Mouse (Mus musculus) bone marrow macrophage, adult 2 months (primary cell): ENCODE measurements around the gene Dnmt3b. TPM values are rescaled to one million over a fixed set of nuclear protein-coding genes. Genes with fewer than 3 reads are reported as not detected.

Source experiments
- H3K27ac ChIP-seq: 2 replicates; pipeline ENCODE4 v1.5.1; 2012; ENCODE audit warnings: low read depth, low read length; ENCODE audit not compliant: insufficient read depth
- H3K4me1 ChIP-seq: 2 replicates; pipeline ENCODE4 v1.6.1; 2012; ENCODE audit warnings: low read length; ENCODE audit not compliant: control insufficient read depth, insufficient read depth
- H3K4me3 ChIP-seq: 2 replicates; pipeline ENCODE4 v1.5.1; 2012; ENCODE audit warnings: mild to moderate bottlenecking, low read length, moderate library complexity; ENCODE audit not compliant: insufficient read depth
- CTCF ChIP-seq: IDR thresholded peaks from 2 replicates; pipeline ENCODE4 v1.5.1; 2012; ENCODE audit warnings: low read depth, mild to moderate bottlenecking, low read length, moderate library complexity
- POLR2A ChIP-seq: IDR thresholded peaks from 2 replicates; pipeline ENCODE4 v1.6.1; 2012; ENCODE audit warnings: mild to moderate bottlenecking, low read depth, low read length, borderline replicate concordance
- polyA plus RNA-seq: library from polyadenylated mRNA; stranded (reverse); fragments of >200 nt; gene quantifications from 2 replicates; pipeline ENCODE4 v1.2.4, GENCODE M21; 2012; ENCODE audit not compliant: missing spikeins, insufficient read depth, insufficient read length

The Dnmt3b gene
- polyA plus RNA-seq, 1 experiment: 1.4 TPM

GRCm38 (mm10) chr2:153610426-153611240, 38.6 kb upstream of the Dnmt3b start:
- Histone ChIP-seq H3K27ac (no peak overlapping the region), H3K4me1 (peaks cover 4% of the 10 kb centered on the region), H3K4me3 (no peak overlapping the region)
- no peak for TF ChIP-seq POLR2A
- no peak for TF ChIP-seq CTCF

GRCm38 (mm10) chr2:153611241-153611630, 38.0 kb upstream of the Dnmt3b start:
- no peak overlapping the region for H3K27ac ChIP-seq
- no peak overlapping the region for H3K4me3 ChIP-seq

GRCm38 (mm10) chr2:153611743-153612142, 37.5 kb upstream of the Dnmt3b start:
- Histone ChIP-seq H3K27ac (no peak overlapping the region), H3K4me1 (peaks cover 4% of the 10 kb centered on the region), H3K4me3 (no peak overlapping the region)
- TF ChIP-seq CTCF: no peak
- no peak for TF ChIP-seq POLR2A

More at GRCm38 (mm10) chr2:153611241-153611630, 38.0 kb upstream of the Dnmt3b start:
- peaks cover 4% of the 10 kb centered on the region for H3K4me1 ChIP-seq
- TF ChIP-seq CTCF (no peak), POLR2A (no peak)

GRCm38 (mm10) chr2:153612594-153613281, 36.5 kb upstream of the Dnmt3b start:
- H3K4me1 ChIP-seq: peaks cover 4% of the 10 kb centered on the region
- H3K4me3 ChIP-seq: no peak overlapping the region
- TF ChIP-seq POLR2A (no peak), CTCF (no peak)
- no peak overlapping the region for H3K27ac ChIP-seq

- TF ChIP-seq CTCF (no peak), POLR2A (no peak)
- H3K4me3 ChIP-seq: no peak overlapping the region
- H3K4me1 ChIP-seq: no peaks in the 10 kb centered on the region
- H3K27ac ChIP-seq: no peak overlapping the region
Measured at GRCm38 (mm10) chr2:153616893-153617292, 32.4 kb upstream of the Dnmt3b start.

- no peaks in the 10 kb centered on the region for H3K4me1 ChIP-seq
- H3K4me3 ChIP-seq: no peak overlapping the region
- TF ChIP-seq POLR2A: no peak
- TF ChIP-seq CTCF: no peak
- H3K27ac ChIP-seq: no peak overlapping the region
Measured at GRCm38 (mm10) chr2:153618439-153618838, 30.8 kb upstream of the Dnmt3b start.

GRCm38 (mm10) chr2:153618889-153619288, 30.4 kb upstream of the Dnmt3b start:
- no peak overlapping the region for H3K4me3 ChIP-seq
- no peaks in the 10 kb centered on the region for H3K4me1 ChIP-seq
- no peak for TF ChIP-seq POLR2A
- TF ChIP-seq CTCF: no peak

GRCm38 (mm10) chr2:153622449-153622848, 26.8 kb upstream of the Dnmt3b start:
- Histone ChIP-seq H3K4me3 (no peak overlapping the region), H3K27ac (no peak overlapping the region), H3K4me1 (no peaks in the 10 kb centered on the region)
- TF ChIP-seq CTCF: no peak
- no peak for TF ChIP-seq POLR2A

More at GRCm38 (mm10) chr2:153618889-153619288, 30.4 kb upstream of the Dnmt3b start:
- H3K27ac ChIP-seq: no peak overlapping the region

- TF ChIP-seq CTCF (no peak), POLR2A (no peak)
- Histone ChIP-seq H3K4me1 (peaks cover 10% of the 10 kb centered on the region), H3K27ac (no peak overlapping the region), H3K4me3 (no peak overlapping the region)
Measured at GRCm38 (mm10) chr2:153630950-153631349, 18.3 kb upstream of the Dnmt3b start.

GRCm38 (mm10) chr2:153631976-153632870, 17.0 kb upstream of the Dnmt3b start, which contains the start of gene Commd7:
TSS of gene Commd7 (minus strand) at chr2:153632781.
- peak within 1 kb of the TSS; percentile 78 for H3K4me3 ChIP-seq
- H3K27ac ChIP-seq: peak within 1 kb of the TSS; percentile 71
- peaks cover 10% of the 10 kb centered on the region for H3K4me1 ChIP-seq
- TF ChIP-seq CTCF (no peak), POLR2A (no peak)
